Mouse (Mus musculus) layer of hippocampus, postnatal 36 days (tissue): ENCODE measurements around the gene Zfp683. TPM values are rescaled to one million over a fixed set of nuclear protein-coding genes. Genes with fewer than 3 reads are reported as not detected.

Experiments
- DNase-seq, 2 experiments: peaks; one replicate each; pipeline ENCODE4 v3.0.0; 2022
- total RNA-seq, 2 experiments: library from RNA; stranded (reverse); gene quantifications; 2 replicates each; pipeline ENCODE4 v1.2.3; 2021

Zfp683 gene
- total RNA-seq, result not detected

DNA sequence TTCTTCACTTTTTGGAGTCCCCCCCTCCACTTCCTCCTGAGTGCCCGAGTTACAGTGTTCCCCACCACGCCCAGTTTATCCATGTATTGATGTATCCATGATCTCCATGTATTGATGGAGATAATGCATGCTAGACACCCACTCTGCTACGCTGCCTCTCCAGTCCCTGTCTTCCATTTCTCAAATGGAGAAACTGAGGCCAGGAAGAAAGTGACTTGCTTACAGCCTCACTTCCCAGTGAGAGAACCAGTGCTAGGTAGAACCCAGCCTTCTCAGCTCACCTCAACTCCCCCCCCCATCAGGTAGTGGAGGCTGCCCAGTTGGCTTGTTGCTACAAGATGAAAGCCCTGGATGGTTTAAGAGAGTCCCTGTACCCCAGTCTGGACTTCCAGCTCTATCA, at the start of gene Zfp683:
Gene Zfp683, plus strand, starts transcription at position 301 of the 400 bp plus-strand sequence.
- no peak for DNase-seq

- DNase-seq, result no peak
These were observed 47.9 kb upstream of the Zfp683 start for GRCm38 (mm10) chr4:134005581-134006358.

GRCm38 (mm10) chr4:134006845-134007244, 46.8 kb upstream of the Zfp683 start:
- no peak for DNase-seq

GRCm38 (mm10) chr4:134009709-134010108, 43.9 kb upstream of the Zfp683 start:
- DNase-seq, result no peak

DNA sequence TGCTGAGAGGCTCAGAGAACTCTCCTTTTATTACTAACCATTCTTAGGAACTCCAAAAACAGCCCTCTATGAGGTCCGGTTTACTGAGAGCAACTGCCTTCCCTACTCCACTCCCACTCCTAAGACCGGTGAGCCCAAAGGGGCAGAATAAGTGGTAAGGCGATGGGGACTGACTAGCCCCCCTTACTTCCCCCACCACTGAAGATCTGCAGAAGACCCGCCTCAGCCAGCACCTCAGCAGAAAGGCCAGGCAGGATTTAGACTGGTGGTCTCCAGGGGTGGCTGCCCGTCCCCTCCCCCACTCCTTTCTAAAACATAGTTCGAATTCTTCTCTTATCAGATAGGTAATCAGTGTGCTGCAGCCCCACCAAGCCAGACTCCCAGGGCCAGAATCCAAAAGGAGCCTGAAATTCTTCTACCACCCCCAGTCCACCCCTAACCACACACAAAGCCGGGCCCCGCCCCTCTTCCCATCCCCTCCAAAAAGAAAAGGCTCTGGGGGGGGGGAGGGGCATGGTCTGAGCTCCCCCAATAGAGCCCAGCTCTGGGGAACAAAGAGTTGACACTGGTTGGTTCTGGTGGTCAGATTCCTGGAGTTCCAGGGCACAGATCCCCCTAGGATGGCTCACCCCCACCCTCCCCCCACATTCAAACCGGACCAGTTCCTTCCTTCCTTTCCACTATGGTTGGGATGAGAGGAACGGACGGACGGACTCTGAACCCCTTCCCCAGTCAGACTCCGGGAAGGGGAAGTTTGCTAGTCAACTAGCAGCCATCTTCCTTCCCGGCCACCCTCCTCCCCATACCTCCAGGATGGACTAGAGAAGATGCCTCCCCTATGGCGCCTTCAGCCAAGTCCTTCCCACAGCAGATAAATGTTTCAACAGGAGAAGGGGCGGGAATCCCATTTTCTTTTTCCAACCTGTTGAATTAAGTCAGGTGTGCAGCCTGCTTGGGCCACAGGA, 41.9 kb upstream of the Zfp683 start:
- DNase-seq, result no peak

DNA sequence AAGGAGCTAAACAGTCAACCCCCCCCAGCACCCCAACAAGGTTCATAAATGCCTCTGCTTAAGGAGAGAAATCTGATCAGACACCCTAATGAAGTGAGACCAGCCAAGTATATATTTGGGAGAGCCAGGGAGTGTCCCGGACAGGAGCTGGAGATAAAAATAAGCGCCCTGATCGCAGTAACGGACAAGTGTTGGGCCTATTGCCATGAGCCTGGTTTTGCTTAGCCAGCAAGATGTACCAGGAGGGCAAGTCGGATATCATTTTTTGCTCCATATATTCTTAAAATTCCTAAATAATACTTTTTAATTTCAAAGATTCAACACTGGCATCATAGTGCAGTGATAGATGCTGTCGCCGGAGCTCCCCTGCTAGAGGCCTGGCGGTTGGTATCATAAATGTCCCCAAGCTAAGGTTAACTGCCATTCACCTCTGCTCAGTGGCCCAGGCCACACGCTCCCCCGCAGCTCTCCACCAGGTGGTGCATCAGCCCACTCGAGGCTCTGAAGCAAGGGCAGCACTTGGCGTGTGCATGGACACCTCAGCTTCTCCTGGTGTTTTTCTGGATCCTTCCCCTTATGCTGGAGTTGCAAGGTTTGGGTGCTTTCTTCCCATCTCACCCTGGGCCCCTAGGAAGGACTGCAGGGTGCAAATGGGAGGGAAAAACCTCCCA, 40.6 kb upstream of the Zfp683 start:
- no peak for DNase-seq

- DNase-seq, result no peak
These were observed 37.4 kb upstream of the Zfp683 start for GRCm38 (mm10) chr4:134016208-134016607.

GRCm38 (mm10) chr4:134016767-134017166, 36.9 kb upstream of the Zfp683 start:
- no peak for DNase-seq

- DNase-seq, result no peak
These were observed 36.3 kb upstream of the Zfp683 start for GRCm38 (mm10) chr4:134017201-134017865.

DNA sequence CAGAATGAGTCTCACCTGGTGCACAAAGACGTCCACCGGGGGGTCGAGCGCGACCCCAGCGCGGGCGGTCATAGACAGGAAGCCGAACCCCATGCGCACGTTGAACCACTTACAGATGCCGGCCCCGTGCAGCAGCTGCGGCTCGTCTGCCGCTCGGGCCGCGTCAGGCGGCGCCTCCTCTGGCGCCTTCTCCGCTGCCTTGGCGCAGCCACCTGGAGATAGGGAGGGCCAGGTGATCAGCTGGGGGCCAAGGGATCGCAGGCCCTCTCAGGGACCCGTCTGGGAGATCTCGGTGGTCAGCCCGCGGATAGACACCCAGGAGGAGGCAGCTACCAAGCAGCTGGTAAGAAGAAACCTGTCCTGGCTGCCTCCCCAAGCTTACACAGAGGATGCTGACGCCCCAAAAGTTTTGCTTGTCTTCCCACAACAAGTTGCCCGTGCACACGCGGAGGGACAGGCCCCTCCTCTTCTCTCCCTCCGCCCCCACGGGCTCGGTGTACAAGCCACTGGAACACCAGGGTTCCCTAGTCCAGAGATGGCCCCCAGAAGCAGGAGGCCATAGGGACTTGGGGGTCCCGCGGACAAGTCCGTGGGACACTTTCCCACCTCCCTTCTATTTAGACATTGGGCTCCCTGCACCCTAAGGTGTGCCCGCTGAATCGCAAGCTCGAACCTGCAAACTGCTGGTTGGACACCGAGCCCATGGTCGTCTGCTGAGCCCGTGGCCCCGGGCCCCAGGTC, 35.4 kb upstream of the Zfp683 start:
- DNase-seq, result no peak

DNA sequence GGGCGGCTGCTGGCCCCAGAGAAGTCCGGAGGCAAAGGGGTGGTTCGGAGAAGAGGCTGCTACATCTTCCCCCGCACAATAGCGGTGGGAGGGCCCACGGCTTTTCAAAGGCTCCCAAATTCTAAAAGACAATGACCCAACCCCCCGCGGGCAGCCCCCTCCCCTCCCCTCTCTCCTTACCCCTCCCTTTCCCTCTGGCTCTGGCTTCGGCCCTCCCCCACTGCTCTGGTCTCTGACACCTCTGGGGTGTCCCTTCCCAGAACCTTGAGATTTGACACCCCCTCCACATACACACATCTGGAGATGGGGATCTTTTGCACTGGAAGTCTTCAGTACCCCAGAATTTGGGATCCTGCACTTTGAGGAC, 34.9 kb upstream of the Zfp683 start, which contains the start of gene Lin28a:
Gene Lin28a, minus strand, starts transcription at position 63 of the 367 bp plus-strand sequence.
- DNase-seq, result no peak

GRCm38 (mm10) chr4:134019210-134019609, 34.4 kb upstream of the Zfp683 start:
- no peak for DNase-seq

DNA sequence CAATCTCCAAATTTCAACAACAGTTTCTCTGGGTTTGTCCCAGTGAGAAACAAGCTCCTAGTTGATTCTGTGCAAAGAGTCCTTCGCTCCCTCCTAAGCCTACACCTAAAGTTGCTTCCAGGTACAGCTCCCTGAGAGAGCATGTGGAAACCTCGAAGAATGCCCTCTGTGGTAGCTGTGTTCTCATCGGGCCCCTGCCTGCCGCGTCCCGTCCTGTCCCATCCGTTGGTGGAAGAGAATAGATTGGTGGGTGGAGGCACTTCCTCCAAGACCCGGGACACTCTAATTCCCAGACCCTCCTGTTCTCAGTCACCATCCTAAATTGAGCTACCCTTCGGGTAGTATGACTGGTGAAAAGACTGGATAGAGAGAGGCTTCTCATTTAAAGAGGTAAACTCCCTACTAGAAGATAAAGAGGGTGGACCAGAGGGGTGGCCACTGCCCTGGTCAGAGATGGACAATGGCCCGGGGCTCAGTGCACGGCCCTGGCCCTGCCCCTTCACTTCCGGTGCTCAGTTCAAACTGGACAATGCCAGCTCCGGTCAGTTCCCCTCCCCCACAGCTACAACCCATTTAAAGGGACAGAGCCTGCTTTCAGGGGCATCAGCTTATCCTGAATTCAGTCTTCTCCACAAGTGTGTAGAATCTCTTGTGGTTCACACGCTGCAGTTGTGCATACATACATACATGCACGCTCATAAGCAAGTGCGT, 33.8 kb upstream of the Zfp683 start:
- DNase-seq, result no peak

- DNase-seq, result no peak
These were observed 33.0 kb upstream of the Zfp683 start for GRCm38 (mm10) chr4:134020621-134021020.

DNA sequence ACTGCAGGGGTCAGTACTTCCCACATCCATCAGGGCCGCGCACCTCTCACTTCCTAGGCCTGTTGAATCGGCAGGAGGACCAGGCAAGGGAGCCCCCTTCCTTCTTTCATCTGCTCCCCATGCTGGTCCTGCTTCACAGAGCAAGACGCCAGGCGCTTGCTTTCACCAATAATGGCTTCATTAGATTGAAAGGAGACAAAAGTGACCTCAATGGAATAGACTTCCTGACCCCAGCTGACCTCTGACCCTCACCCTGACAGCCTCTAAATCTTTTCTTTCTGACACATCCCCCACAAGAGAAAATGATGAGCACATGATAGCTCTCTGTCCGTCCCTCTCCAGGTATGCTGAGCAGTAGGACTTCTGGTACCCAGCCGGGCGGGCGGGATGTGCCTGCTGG, 27.8 kb upstream of the Zfp683 start:
- no peak for DNase-seq

GRCm38 (mm10) chr4:134035953-134036352, 17.7 kb upstream of the Zfp683 start:
- DNase-seq, result peak; percentile 80 to 82

DNA sequence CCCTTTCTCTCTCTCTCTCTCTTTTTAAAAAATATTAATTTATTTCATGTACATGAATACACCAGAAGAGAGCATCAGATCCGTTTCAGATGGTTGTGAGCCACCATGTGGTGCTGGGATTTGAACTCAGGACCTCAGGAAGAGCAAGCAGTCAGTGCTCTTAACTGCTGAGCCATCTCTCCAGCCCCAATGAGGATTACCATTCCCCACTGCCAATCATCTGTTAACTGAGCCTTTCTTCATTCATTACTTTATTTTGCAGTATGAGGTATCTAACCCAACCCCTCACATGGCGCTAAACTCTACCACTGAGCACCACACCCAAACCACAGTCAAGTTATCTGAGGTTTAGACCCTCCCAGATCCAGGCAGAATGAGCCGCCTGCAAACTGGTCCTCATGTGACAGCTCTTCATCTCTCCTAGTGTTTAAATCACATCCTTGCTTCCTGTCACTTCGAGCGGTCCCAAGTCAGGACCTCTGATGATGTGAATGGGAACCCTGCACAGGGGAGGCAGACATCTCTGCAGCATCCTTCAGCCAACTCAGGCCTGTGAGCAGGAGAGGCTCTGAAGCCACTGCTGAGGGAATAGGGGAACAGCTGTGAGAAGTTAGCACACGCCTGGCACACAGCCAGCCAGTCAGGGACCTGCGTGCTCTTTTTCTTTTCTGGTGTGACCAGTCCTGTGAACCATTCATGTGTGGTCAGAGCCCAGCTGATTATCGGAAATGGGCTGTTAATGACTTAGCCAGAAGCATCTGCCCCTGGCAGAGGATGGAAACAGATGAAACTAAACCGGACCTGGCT, 12.1 kb upstream of the Zfp683 start:
- DNase-seq, result no peak

- DNase-seq, result no peak
These were observed 10.6 kb upstream of the Zfp683 start for GRCm38 (mm10) chr4:134043041-134043440.

GRCm38 (mm10) chr4:134047648-134048047, 6.0 kb upstream of the Zfp683 start:
- DNase-seq, result no peak

- no peak for DNase-seq
These were observed 1.7 kb upstream of the Zfp683 start for GRCm38 (mm10) chr4:134051912-134052311.
